Mouse (Mus musculus): Measurements from ENCODE around the gene Nfe2l3. TPM values are rescaled to one million over a fixed set of nuclear protein-coding genes. Genes with fewer than 3 reads are reported as not detected.

Nfe2l3 gene
- not detected in 4 replicates for total RNA-seq (2023; ENCODE audit: inconsistent age)

GRCm38 (mm10) chr6:51432535-51433397 lies at the start of gene Nfe2l3:
Nfe2l3 (plus strand) TSS chr6:51432670.

GRCm38 (mm10) chr6:51469715-51470310 lies 37.3 kb downstream of the Nfe2l3 start, which contains the start of gene Hnrnpa2b1:
Hnrnpa2b1 (minus strand) TSS chr6:51469894.

GRCm38 (mm10) chr6:51470311-51471178 lies 38.1 kb downstream of the Nfe2l3 start, which contains the start of gene Cbx3:
Cbx3 (plus strand) TSS chr6:51470360.

Other genes with a start within 250 kb of the Nfe2l3 start
- 952 to 998 TPM (median 968 TPM) in 4 replicates for gene Hnrnpa2b1, start 37.2 kb downstream of the Nfe2l3 start, total RNA-seq (2023; ENCODE audit: inconsistent age)
- 77.7 to 81.3 TPM (median 80.1 TPM) in 4 replicates for gene Cbx3, start 37.7 kb downstream of the Nfe2l3 start, total RNA-seq (2023; ENCODE audit: inconsistent age)
- 7.6 to 12.9 TPM (median 10.2 TPM) in 4 replicates for gene Snx10, start 91.2 kb downstream of the Nfe2l3 start, total RNA-seq (2023; ENCODE audit: inconsistent age)